Mouse (Mus musculus): ENCODE measurements at regions not wholly inside any gene's neighbourhood (a gene's known extent, or its start where the extent isn't known, plus 50 kb on each side); places are given as distances from the start of the nearest gene placed in this dataset.
"Not testable (repeated sequence)": the region's sequence is repeated elsewhere in the genome, so short reads cannot be mapped to it uniquely, and the experiment has no call there.

GRCm38 (mm10) chr12:23325756-23326155, 454.3 kb downstream of the Gm10330 start:
- WGBS: 54% methylated on average over 2 of the region's 2 CpGs

GRCm38 (mm10) chr12:23315186-23315585, 464.9 kb downstream of the Gm10330 start:
- not testable (repeated sequence) for H3K9ac ChIP-seq; H3K9me3 ChIP-seq; H3K27ac ChIP-seq; H3K36me3 ChIP-seq; H3K27me3 ChIP-seq (replicated peaks); H3K4me1 ChIP-seq
- Histone ChIP-seq H3K4me3 (replicated peaks) (peak overlapping the region; percentile 41), H3K4me2 (peak overlapping the region; percentile 47)
- under 1% methylated on average over 27 of the region's 38 CpGs for WGBS
- peak; percentile 83 for ATAC-seq (ENCODE audit: insufficient read depth, low FRiP score, low read depth)

More at GRCm38 (mm10) chr12:23325756-23326155, 454.3 kb downstream of the Gm10330 start:
- H3K27ac ChIP-seq; H3K9me3 ChIP-seq; H3K4me3 ChIP-seq (replicated peaks); H3K27me3 ChIP-seq (replicated peaks); H3K36me3 ChIP-seq; H3K9ac ChIP-seq; H3K4me1 ChIP-seq; H3K4me2 ChIP-seq; ATAC-seq (ENCODE audit: insufficient read depth, low FRiP score, low read depth): not testable (repeated sequence)
